Mouse (Mus musculus) small intestine, adult 2 months (tissue): ENCODE data around the gene Itfg2. TPM values are rescaled to one million over a fixed set of nuclear protein-coding genes. Genes with fewer than 3 reads are reported as not detected.
A peak's percentile ranks its signal among the peaks of the same experiment; 100 is the strongest.

Source experiments
- H3K27ac ChIP-seq: fragments of 200-500 bp; 2 replicates; pipeline ENCODE4 v1.5.1; 2012; ENCODE audit warnings: low read depth, low read length, control low read depth, inconsistent platforms; ENCODE audit not compliant: insufficient read depth
- H3K27me3 ChIP-seq: fragments of 200-500 bp; 2 replicates; pipeline ENCODE4 v1.6.1; 2012; ENCODE audit warnings: mild to moderate bottlenecking, moderate library complexity, low read length, inconsistent platforms; ENCODE audit not compliant: control insufficient read depth, insufficient read depth
- H3K36me3 ChIP-seq: fragments of 200-500 bp; 2 replicates; pipeline ENCODE4 v1.6.1; 2012; ENCODE audit warnings: mild to moderate bottlenecking, low read length, control low read depth, inconsistent platforms; ENCODE audit not compliant: control insufficient read depth, insufficient read depth
- H3K4me1 ChIP-seq: fragments of 200-500 bp; 2 replicates; pipeline ENCODE4 v1.6.1; 2012; ENCODE audit warnings: low read length, inconsistent platforms, mixed read lengths; ENCODE audit not compliant: control insufficient read depth, insufficient read depth, insufficient read length
- H3K4me3 ChIP-seq: fragments of 200-500 bp; 2 replicates; pipeline ENCODE4 v1.5.1; 2012; ENCODE audit warnings: low read depth, mild to moderate bottlenecking, control low read depth, inconsistent platforms, low read length, moderate library complexity
- CTCF ChIP-seq: fragments of 200-500 bp; IDR thresholded peaks from 2 replicates; pipeline ENCODE4 v1.5.1; 2012; ENCODE audit warnings: low read depth, mild to moderate bottlenecking, control low read depth, inconsistent platforms, low read length, moderate library complexity, mixed read lengths; ENCODE audit not compliant: insufficient replicate concordance, insufficient read length; ENCODE audit errors: extremely low read depth
- POLR2A ChIP-seq: fragments of 200-500 bp; IDR thresholded peaks from 2 replicates; pipeline ENCODE4 v1.6.1; 2012; ENCODE audit warnings: low read depth, mild to moderate bottlenecking, control low read depth, inconsistent platforms, low read length, moderate library complexity
- WGBS: fragments of 180-500 bp; shearing (Covaris S2); methylation state at CpG from one replicate; pipeline ENCODE4 v1.1.7; 2018; 5-methylcytosine and 5-hydroxymethylcytosine counted together
- polyA plus RNA-seq: library from polyadenylated mRNA; depleted of rRNA; stranded (reverse); fragments of >200 nt; gene quantifications from 2 replicates; pipeline ENCODE4 v1.2.3, GENCODE M21; 2012

Gene Itfg2
- polyA plus RNA-seq, 1 experiment, result 16.1 TPM

DNA sequence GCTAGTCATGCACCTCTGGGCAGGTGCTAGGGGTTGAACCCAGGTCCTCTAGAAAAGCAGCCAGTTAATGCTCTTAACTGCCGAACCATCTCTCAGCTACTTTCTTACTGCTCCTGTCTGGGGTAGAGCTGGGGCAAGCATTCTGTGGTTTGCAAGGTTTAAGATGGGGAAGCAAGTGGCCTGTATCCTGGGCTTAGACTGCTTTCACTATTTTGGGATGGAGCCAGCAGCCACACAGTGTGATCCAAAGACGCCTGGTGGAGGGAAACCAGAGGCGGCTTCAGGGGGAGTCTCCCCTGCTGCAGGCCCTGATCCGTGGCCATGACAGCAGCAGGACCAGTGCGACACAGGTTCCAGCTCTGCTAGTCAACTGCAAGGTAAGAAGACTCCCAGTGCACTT, 20.0 kb downstream of the Itfg2 start:
- Histone ChIP-seq H3K4me3 (no peak overlapping the region), H3K27ac (no peak overlapping the region), H3K27me3 (no peaks in the 10 kb centered on the region), H3K36me3 (peaks cover 13% of the 10 kb centered on the region), H3K4me1 (no peaks in the 10 kb centered on the region)
- TF ChIP-seq POLR2A, result no peak
- TF ChIP-seq CTCF, result no peak
- 51% methylated on average over 5 of the region's 5 CpGs for WGBS

DNA sequence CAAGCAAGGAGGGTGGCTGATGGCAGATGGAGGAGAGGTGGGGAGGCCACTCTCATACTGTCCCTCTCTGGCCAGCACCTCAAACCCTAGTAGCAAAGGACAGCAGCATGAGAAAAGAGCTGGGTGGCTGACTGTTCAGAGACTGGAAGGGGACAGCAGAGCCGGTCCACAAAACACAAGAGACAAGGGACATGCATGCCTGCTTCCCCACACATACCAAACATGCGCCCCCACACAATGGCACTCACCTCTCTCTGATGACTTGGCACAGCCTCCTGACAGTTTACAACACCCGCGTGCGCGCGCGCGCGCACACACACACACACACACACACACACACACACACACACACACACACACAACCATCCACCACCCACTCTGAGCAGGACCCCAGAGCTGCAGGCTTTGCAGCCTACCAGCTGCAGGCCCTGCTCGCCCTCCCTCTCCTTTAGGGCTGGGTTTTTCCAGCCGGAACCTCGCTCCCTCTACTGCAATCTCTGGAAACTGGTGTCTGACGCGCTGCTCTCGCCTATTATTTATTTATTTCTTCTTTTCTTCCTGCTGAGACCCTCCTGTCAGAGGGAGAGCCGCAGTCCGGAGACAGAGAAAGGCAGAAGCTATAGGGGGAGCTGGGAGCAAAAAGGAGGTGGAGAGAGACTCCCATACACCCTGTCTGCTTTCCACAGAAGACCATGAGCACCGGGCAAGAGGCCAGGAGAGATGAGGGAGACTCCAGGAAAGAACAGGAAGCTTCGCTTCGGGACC, 25.1 kb downstream of the Itfg2 start:
- 26% methylated on average over 21 of the region's 21 CpGs for WGBS
- Histone ChIP-seq H3K4me3 (peak overlapping the region; percentile 40), H3K27ac (no peak overlapping the region)

DNA sequence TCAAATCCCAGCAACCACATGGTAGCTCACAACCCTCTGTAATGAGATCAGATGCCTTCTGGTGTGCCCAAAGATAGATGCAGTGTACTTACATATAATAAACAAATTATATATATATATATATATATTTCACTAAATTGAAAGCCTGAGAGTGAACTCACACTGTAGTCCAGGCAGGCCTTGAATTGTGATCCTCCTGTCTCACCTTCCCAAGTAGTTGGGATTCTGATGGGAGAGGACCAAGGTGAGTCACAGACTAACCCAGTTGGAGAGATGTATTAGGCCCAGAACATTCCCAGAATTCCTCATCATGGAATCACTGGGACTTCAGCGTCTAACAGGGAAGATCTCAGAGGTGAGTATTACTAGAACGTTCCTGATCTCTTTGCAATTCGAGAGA, 25.7 kb downstream of the Itfg2 start, which contains the start of gene Nrip2:
TSS of gene Nrip2 (plus strand) at position 301 of the 400 bp plus-strand sequence.
- Histone ChIP-seq H3K4me1 (peaks cover 4% of the 10 kb centered on the region; the same call in 1 of the 2 replicates), H3K27ac (no peak within 1 kb of the TSS), H3K4me3 (peak within 1 kb of the TSS; percentile 40), H3K36me3 (no peaks in the 10 kb centered on the region), H3K27me3 (no peaks in the 10 kb centered on the region; the same call in 1 of the 2 replicates)
- no peak for TF ChIP-seq POLR2A
- no peak for TF ChIP-seq CTCF
- WGBS, result 73% methylated on average over 3 of the region's 3 CpGs

More for the DNA sequence above, 25.1 kb downstream of the Itfg2 start:
- H3K36me3 ChIP-seq, result no peaks in the 10 kb centered on the region
- peaks cover 4% of the 10 kb centered on the region; the same call in 1 of the 2 replicates for H3K4me1 ChIP-seq
- no peaks in the 10 kb centered on the region; the same call in 1 of the 2 replicates for H3K27me3 ChIP-seq
- TF ChIP-seq CTCF (no peak), POLR2A (no peak)

DNA sequence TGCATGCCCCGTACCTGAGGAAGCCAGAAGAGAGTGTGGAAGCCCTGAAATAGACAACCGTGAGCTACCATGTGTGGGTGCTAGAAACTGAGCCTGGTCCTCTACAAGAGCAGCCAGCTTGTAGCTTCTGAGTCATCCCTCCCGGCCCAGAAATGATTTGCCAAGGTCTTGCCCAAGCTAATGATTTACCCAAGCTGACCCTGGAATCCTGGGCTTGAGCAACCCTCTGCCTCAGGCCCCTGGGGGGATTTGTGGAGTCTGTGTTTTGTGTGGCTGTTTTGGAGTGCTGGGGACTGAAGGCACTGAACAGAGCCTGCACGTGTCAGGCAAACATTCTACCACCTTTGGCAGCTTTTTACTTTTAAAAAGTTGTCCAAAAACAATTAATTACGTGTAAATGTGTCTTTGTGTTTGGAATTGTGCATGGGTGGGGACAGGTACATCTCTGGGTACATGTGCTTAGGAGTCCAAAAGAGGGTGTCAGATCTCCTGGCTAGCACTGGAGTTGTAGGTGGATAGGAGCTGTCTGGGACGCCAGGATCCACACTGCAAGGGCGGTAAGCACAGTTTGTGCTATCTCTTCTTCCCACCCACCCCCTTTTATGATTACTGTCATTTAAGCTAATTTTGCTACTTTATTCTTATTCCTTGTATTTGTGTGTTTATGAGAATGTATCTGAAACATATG, 27.0 kb downstream of the Itfg2 start:
- no peak overlapping the region for H3K4me3 ChIP-seq
- H3K27ac ChIP-seq, result no peak overlapping the region
- TF ChIP-seq CTCF (no peak), POLR2A (no peak)
- H3K4me1 ChIP-seq, result peaks cover 4% of the 10 kb centered on the region; the same call in 1 of the 2 replicates
- H3K36me3 ChIP-seq, result no peaks in the 10 kb centered on the region
- H3K27me3 ChIP-seq, result no peaks in the 10 kb centered on the region; the same call in 1 of the 2 replicates
- WGBS, result 59% methylated on average over 7 of the region's 7 CpGs

DNA sequence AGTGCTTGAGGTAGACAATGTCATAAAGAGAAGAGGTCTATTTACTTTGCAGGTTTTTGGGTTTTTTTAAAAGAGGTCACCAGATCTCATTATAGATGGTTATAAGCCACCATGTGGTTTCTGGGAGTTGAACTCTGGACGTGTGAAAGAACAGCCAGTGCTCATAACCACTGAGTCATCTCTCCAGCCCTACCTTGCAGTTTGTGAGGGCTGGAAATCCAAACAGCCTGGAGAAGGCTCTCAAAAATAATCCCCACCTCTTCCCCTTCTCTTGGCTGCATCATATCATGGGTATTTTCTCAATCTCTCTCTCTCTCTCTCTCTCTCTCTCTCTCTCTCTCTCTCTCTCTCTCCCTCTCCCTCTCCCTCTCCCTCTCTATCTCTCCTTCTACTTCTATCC, 34.0 kb downstream of the Itfg2 start:
- no peaks in the 10 kb centered on the region for H3K27me3 ChIP-seq
- H3K4me1 ChIP-seq, result peaks cover 2% of the 10 kb centered on the region; the same call in 1 of the 2 replicates
- WGBS, result 23% methylated on average over 1 of the region's 1 CpGs
- no peak overlapping the region for H3K27ac ChIP-seq
- H3K4me3 ChIP-seq, result no peak overlapping the region
- no peaks in the 10 kb centered on the region for H3K36me3 ChIP-seq
- TF ChIP-seq POLR2A (no peak), CTCF (no peak)

DNA sequence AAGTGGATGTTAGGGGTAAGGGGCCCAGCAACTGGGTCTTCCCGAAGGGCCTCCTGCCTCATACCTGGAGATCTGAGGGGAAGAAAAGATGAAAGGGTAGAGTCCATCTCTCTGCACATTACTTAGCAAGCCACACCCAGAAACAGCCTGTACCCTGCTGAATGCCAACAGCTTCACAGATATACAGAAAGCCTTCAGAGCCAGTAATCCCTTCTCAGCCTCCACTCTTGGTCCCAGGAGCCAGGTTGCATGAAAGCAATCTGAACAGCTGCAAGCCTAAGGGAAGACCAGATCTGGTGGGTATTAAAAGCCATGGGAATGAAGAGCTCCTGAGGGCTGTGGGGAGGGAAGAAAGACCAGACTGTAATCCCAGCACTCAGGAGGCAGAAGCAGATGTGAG, 35.5 kb downstream of the Itfg2 start:
- Histone ChIP-seq H3K4me1 (peaks cover 2% of the 10 kb centered on the region; the same call in 1 of the 2 replicates), H3K27me3 (no peaks in the 10 kb centered on the region), H3K36me3 (no peaks in the 10 kb centered on the region), H3K27ac (no peak overlapping the region), H3K4me3 (no peak overlapping the region)
- WGBS, result 39% methylated on average over 1 of the region's 1 CpGs
- TF ChIP-seq CTCF (no peak), POLR2A (no peak)

DNA sequence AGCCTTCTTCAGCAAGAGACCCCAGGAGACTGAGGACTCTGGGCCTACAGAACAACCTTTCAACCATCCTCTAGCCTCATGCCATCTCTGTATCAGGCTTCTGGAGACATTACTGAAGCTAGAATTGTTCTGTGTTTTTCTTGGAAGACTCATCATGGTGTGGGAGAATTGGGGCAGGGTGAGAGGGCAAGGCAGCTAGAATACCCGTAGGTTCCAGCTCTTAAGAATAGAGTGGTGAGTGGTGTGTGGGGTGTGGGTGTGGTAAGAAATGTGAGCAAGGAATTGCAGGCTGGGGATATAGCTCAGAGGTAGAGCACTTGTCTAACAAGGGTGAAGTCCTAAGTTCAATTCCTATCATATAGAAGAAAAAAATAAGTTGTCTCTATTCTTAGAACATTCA, 39.7 kb downstream of the Itfg2 start:
- H3K27ac ChIP-seq, result no peak overlapping the region

More for the DNA sequence above, 39.7 kb downstream of the Itfg2 start:
- Histone ChIP-seq H3K27me3 (no peaks in the 10 kb centered on the region), H3K4me3 (no peak overlapping the region), H3K36me3 (no peaks in the 10 kb centered on the region), H3K4me1 (peaks cover 2% of the 10 kb centered on the region; the same call in 1 of the 2 replicates)
- TF ChIP-seq CTCF (no peak), POLR2A (no peak)
- WGBS, result 29% methylated on average over 1 of the region's 1 CpGs
